Mouse (Mus musculus): ENCODE measurements around the gene Jazf1.

DNA sequence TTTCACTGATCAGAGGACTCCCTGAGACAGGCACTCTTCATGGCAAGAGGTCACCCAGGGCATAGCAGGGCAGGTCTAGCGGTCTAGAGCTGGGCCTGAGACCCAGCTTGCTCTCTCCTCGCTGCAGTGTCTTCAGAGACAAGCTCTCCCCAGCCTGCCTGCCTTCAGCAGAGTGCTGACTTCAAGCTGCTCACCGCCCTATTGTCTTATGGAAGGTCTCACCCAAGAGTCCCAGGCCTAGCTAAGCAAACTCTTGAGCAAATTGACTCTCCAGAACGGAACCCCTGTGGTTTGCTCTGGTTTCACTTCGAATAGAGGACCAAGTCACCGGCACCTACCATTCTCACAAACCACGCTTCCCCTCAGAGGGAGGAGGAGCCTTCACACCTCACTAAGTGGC is 103.1 kb downstream of the Jazf1 start:
- TF ChIP-seq POLR2A (IDR thresholded peaks at IDR 0.05; ENCODE audit: low read depth, low read length) (no peak), CTCF (IDR thresholded peaks at IDR 0.05; ENCODE audit: extremely low read depth, insufficient read length, insufficient replicate concordance, low read depth, low read length) (no peak)
